Mouse (Mus musculus): ENCODE measurements around the gene Mrpl21.

DNA sequence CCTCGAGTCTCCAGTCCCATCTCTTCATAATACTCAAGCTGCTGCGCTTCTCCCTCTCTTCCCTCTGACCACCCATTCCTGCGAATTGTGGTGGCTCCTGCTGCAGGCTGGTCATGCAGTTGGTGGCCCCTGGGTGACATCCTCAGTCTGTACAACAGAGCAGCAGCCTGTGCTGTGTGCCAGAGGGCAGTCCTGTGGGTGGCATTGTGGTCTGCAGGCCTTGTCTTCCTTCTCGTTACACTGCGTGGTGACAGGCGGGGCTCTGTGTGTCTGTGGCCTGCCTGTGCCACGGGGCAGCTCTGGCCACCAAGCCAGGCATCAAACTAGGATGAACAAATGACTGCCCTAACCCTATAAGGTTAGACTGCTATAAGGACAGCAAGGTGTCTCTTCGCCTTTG lies 56.5 kb downstream of the Mrpl21 start:
- TF ChIP-seq CTCF (IDR thresholded peaks at IDR 0.05; ENCODE audit: low read depth), result no peak
- no peak for TF ChIP-seq EP300 (optimal IDR thresholded peaks at IDR 0.05)

All from stomach, postnatal 0 days (tissue).